Mouse (Mus musculus) olfactory bulb, adult 2 months (tissue): ENCODE data around the gene Cebpzos.

Source experiments
- CTCF ChIP-seq: fragments of 200-500 bp; IDR thresholded peaks from 2 replicates; pipeline ENCODE4 v1.5.1; 2012; ENCODE audit warnings: low read depth, mild to moderate bottlenecking, low read length, moderate library complexity; ENCODE audit not compliant: insufficient read depth
- POLR2A ChIP-seq: fragments of 200-500 bp; IDR thresholded peaks from 2 replicates; pipeline ENCODE4 v1.6.1; 2012; ENCODE audit warnings: mild to moderate bottlenecking, low read depth, low read length, moderate library complexity; ENCODE audit not compliant: insufficient read depth

- TF ChIP-seq CTCF, result no peak
- TF ChIP-seq POLR2A, result no peak
Observed at GRCm38 (mm10) chr17:78906892-78907291, 9.4 kb upstream of the Cebpzos start, which contains the start of gene Sult6b1.
